Mouse (Mus musculus): ENCODE data around the gene Trim3. TPM values are rescaled to one million over a fixed set of nuclear protein-coding genes. Genes with fewer than 3 reads are reported as not detected.

Gene Trim3
- polyA plus RNA-seq, 1 experiment: not detected

GRCm38 (mm10) chr7:105569512-105570496 is 63.6 kb downstream of the Trim3 start:
- H3K4me3 ChIP-seq (ENCODE audit: insufficient read depth, low read depth, low read length): peak overlapping the region; percentile 33
- TF ChIP-seq POLR2A (IDR thresholded peaks at IDR 0.05; ENCODE audit: insufficient read depth, low read depth, low read length) (no peak), CTCF (IDR thresholded peaks at IDR 0.05; ENCODE audit: insufficient read depth, low read depth, low read length) (no peak)
- peak overlapping the region; percentile 61 for H3K27ac ChIP-seq (ENCODE audit: insufficient read depth, low read depth, low read length)
- WGBS: 15% methylated on average over 12 of the region's 12 CpGs
- H3K4me1 ChIP-seq (ENCODE audit: control insufficient read depth, insufficient read depth, low read length): peaks cover 54% of the 10 kb centered on the region

- peak overlapping the region; percentile 61 for H3K27ac ChIP-seq (ENCODE audit: insufficient read depth, low read depth, low read length)
- H3K4me1 ChIP-seq (ENCODE audit: control insufficient read depth, insufficient read depth, low read length): peaks cover 48% of the 10 kb centered on the region
- TF ChIP-seq CTCF (IDR thresholded peaks at IDR 0.05; ENCODE audit: insufficient read depth, low read depth, low read length) (no peak), POLR2A (IDR thresholded peaks at IDR 0.05; ENCODE audit: insufficient read depth, low read depth, low read length) (no peak)
- 6% methylated on average over 6 of the region's 6 CpGs for WGBS
- H3K4me3 ChIP-seq (ENCODE audit: insufficient read depth, low read depth, low read length): peak overlapping the region; percentile 33
Measured at GRCm38 (mm10) chr7:105568988-105569471, 64.3 kb downstream of the Trim3 start.

- 8% methylated on average over 7 of the region's 7 CpGs for WGBS
- peaks cover 43% of the 10 kb centered on the region for H3K4me1 ChIP-seq (ENCODE audit: control insufficient read depth, insufficient read depth, low read length)
- TF ChIP-seq CTCF (IDR thresholded peaks at IDR 0.05; ENCODE audit: insufficient read depth, low read depth, low read length) (no peak), POLR2A (IDR thresholded peaks at IDR 0.05; ENCODE audit: insufficient read depth, low read depth, low read length) (no peak)
Measured at GRCm38 (mm10) chr7:105568583-105568982, 64.8 kb downstream of the Trim3 start.

GRCm38 (mm10) chr7:105565071-105565836 is 68.1 kb downstream of the Trim3 start:
- peaks cover 33% of the 10 kb centered on the region for H3K4me1 ChIP-seq (ENCODE audit: control insufficient read depth, insufficient read depth, low read length)
- H3K4me3 ChIP-seq (ENCODE audit: insufficient read depth, low read depth, low read length): no peak overlapping the region
- WGBS: 85% methylated on average over 17 of the region's 17 CpGs
- TF ChIP-seq CTCF (IDR thresholded peaks at IDR 0.05; ENCODE audit: insufficient read depth, low read depth, low read length): no peak
- H3K27ac ChIP-seq (ENCODE audit: insufficient read depth, low read depth, low read length): no peak overlapping the region

More at GRCm38 (mm10) chr7:105568583-105568982, 64.8 kb downstream of the Trim3 start:
- H3K4me3 ChIP-seq (ENCODE audit: insufficient read depth, low read depth, low read length): peak overlapping the region; percentile 33
- peak overlapping the region; percentile 61 for H3K27ac ChIP-seq (ENCODE audit: insufficient read depth, low read depth, low read length)

GRCm38 (mm10) chr7:105563367-105563766 is 70.0 kb downstream of the Trim3 start:
- H3K27ac ChIP-seq (ENCODE audit: insufficient read depth, low read depth, low read length): no peak overlapping the region
- H3K4me1 ChIP-seq (ENCODE audit: control insufficient read depth, insufficient read depth, low read length): peaks cover 17% of the 10 kb centered on the region
- 78% methylated on average over 3 of the region's 3 CpGs for WGBS
- H3K4me3 ChIP-seq (ENCODE audit: insufficient read depth, low read depth, low read length): no peak overlapping the region
- TF ChIP-seq CTCF (IDR thresholded peaks at IDR 0.05; ENCODE audit: insufficient read depth, low read depth, low read length) (no peak), POLR2A (IDR thresholded peaks at IDR 0.05; ENCODE audit: insufficient read depth, low read depth, low read length) (no peak)

- H3K27ac ChIP-seq (ENCODE audit: insufficient read depth, low read depth, low read length): no peak overlapping the region
- 87% methylated on average over 3 of the region's 3 CpGs for WGBS
- TF ChIP-seq POLR2A (IDR thresholded peaks at IDR 0.05; ENCODE audit: insufficient read depth, low read depth, low read length) (no peak), CTCF (IDR thresholded peaks at IDR 0.05; ENCODE audit: insufficient read depth, low read depth, low read length) (no peak)
- H3K4me3 ChIP-seq (ENCODE audit: insufficient read depth, low read depth, low read length): no peak overlapping the region
- H3K4me1 ChIP-seq (ENCODE audit: control insufficient read depth, insufficient read depth, low read length): peaks cover 11% of the 10 kb centered on the region
Measured at GRCm38 (mm10) chr7:105562317-105562716, 71.1 kb downstream of the Trim3 start.

GRCm38 (mm10) chr7:105559016-105559415 is 74.4 kb downstream of the Trim3 start:
- H3K4me1 ChIP-seq (ENCODE audit: control insufficient read depth, insufficient read depth, low read length): peaks cover 13% of the 10 kb centered on the region
- H3K4me3 ChIP-seq (ENCODE audit: insufficient read depth, low read depth, low read length): no peak overlapping the region
- 71% methylated on average over 9 of the region's 9 CpGs for WGBS
- H3K27ac ChIP-seq (ENCODE audit: insufficient read depth, low read depth, low read length): no peak overlapping the region
- TF ChIP-seq CTCF (IDR thresholded peaks at IDR 0.05; ENCODE audit: insufficient read depth, low read depth, low read length): no peak
- TF ChIP-seq POLR2A (IDR thresholded peaks at IDR 0.05; ENCODE audit: insufficient read depth, low read depth, low read length): no peak

- 78% methylated on average over 11 of the region's 11 CpGs for WGBS
- no peak overlapping the region for H3K27ac ChIP-seq (ENCODE audit: insufficient read depth, low read depth, low read length)
Measured at GRCm38 (mm10) chr7:105557671-105558070, 75.7 kb downstream of the Trim3 start.

More at GRCm38 (mm10) chr7:105557671-105558070, 75.7 kb downstream of the Trim3 start:
- TF ChIP-seq POLR2A (IDR thresholded peaks at IDR 0.05; ENCODE audit: insufficient read depth, low read depth, low read length) (no peak), CTCF (IDR thresholded peaks at IDR 0.05; ENCODE audit: insufficient read depth, low read depth, low read length) (no peak)
- Histone ChIP-seq H3K4me3 (ENCODE audit: insufficient read depth, low read depth, low read length) (no peak overlapping the region), H3K4me1 (ENCODE audit: control insufficient read depth, insufficient read depth, low read length) (peaks cover 17% of the 10 kb centered on the region)
